Comparison of ENCODE assay signal across 15 mouse cellular contexts in the genomic region with DNA sequence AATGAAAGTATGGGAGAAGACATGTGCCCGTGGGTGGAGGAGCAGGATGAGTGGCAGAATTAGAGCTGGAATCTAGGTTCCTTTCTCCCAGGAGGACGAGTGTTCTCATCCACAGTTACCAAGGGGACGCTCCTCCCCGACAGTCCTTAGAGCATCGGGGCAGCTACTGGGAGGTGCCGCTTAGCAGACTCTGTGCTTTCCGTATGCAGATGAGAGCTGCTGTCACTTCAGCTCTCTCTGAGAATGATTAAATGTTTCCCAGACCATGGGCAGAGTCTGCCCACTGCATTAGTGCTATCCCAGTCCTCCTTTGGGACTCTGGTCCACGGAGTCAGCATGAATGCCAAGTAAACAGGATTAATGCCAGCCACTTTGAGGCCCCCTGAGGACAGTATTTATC.
A peak's percentile ranks its signal among the peaks of the same experiment; 100 is the strongest.
DNase-seq lines count a peak whose midpoint lies in the region; ATAC-seq lines count a peak whose summit lies in the region.
"Had no signal": no experiment of that assay in that cellular context is flagged by ENCODE, and none has a peak within 500 bp of the region (broad histone marks: within the 10 kb centered on the region; RNA-seq: fewer than 3 reads in every experiment).

No protein-coding gene starts in this region.

- ATAC-seq in midbrain, embryonic 15.5 days (replicated peaks), result no peak
- peak; percentile 59; the same call in 1 of the 2 replicates for ATAC-seq in hindbrain, embryonic 13.5 days (ENCODE audit: low FRiP score)
- peak; percentile 83; the same call in 1 of the 2 replicates for ATAC-seq in neural tube, embryonic 13.5 days (ENCODE audit: low read depth)

- H3K27me3 ChIP-seq in midbrain, embryonic 10.5 days (ENCODE audit: low read depth, poor library complexity, severe bottlenecking), result peaks cover 56% of the 10 kb centered on the region
- H3K27me3 ChIP-seq in midbrain, embryonic 15.5 days (replicated peaks), result peaks cover 12% of the 10 kb centered on the region; the same call in 1 of the 2 replicates
- 0 out of 2 replicates have a peak, but pooled peaks cover 12% of the 10 kb centered on the region for H3K27me3 ChIP-seq in hindbrain, embryonic 13.5 days
- H3K27me3 ChIP-seq in neural tube, embryonic 13.5 days, result peaks cover 16% of the 10 kb centered on the region; the same call in 1 of the 2 replicates
- H3K27me3 ChIP-seq: limb, embryonic 13.5 days; megakaryocyte, embryonic 14.5 days had no signal

- no peaks in the 10 kb centered on the region for H3K36me3 ChIP-seq in midbrain, embryonic 10.5 days
- H3K36me3 ChIP-seq in midbrain, embryonic 15.5 days (replicated peaks), result no peaks in the 10 kb centered on the region
- H3K36me3 ChIP-seq in hindbrain, embryonic 13.5 days, result no peaks in the 10 kb centered on the region
- no peaks in the 10 kb centered on the region for H3K36me3 ChIP-seq in neural tube, embryonic 13.5 days
- H3K36me3 ChIP-seq: limb, embryonic 13.5 days had no signal

- no peaks in the 10 kb centered on the region for H3K9me3 ChIP-seq in midbrain, embryonic 10.5 days (replicated peaks)
- H3K9me3 ChIP-seq in midbrain, embryonic 15.5 days, result no peaks in the 10 kb centered on the region
- H3K9me3 ChIP-seq in hindbrain, embryonic 13.5 days, result no peaks in the 10 kb centered on the region
- H3K9me3 ChIP-seq in neural tube, embryonic 13.5 days, result no peaks in the 10 kb centered on the region

- no peak overlapping the region for H3K9ac ChIP-seq in midbrain, embryonic 15.5 days
- H3K9ac ChIP-seq in hindbrain, embryonic 13.5 days, result no peak overlapping the region
- H3K9ac ChIP-seq in neural tube, embryonic 13.5 days, result no peak overlapping the region
- H3K9ac ChIP-seq: limb, embryonic 13.5 days had no signal

- 0 out of 2 replicates have a peak overlapping the region, but pooled peaks have one; percentile 6 for H3K27ac ChIP-seq in midbrain, embryonic 10.5 days (replicated peaks)
- no peak overlapping the region for H3K27ac ChIP-seq in midbrain, embryonic 15.5 days
- H3K27ac ChIP-seq in hindbrain, embryonic 13.5 days, result no peak overlapping the region
- H3K27ac ChIP-seq in neural tube, embryonic 13.5 days (replicated peaks), result no peak overlapping the region
- H3K27ac ChIP-seq: gastrocnemius, adult 2 months; limb, embryonic 13.5 days had no signal

- no peak overlapping the region for H3K4me2 ChIP-seq in midbrain, embryonic 15.5 days
- no peak overlapping the region for H3K4me2 ChIP-seq in hindbrain, embryonic 13.5 days
- no peak overlapping the region for H3K4me2 ChIP-seq in neural tube, embryonic 13.5 days
- H3K4me2 ChIP-seq: heart, embryonic 11.5 days; limb, embryonic 13.5 days had no signal

- H3K4me1 ChIP-seq in midbrain, embryonic 10.5 days, result peaks cover 10% of the 10 kb centered on the region
- H3K4me1 ChIP-seq in midbrain, embryonic 15.5 days, result 0 out of 2 replicates have a peak, but pooled peaks cover 6% of the 10 kb centered on the region
- H3K4me1 ChIP-seq in hindbrain, embryonic 13.5 days (replicated peaks), result peaks cover 24% of the 10 kb centered on the region
- H3K4me1 ChIP-seq in neural tube, embryonic 13.5 days (replicated peaks), result peaks cover 28% of the 10 kb centered on the region
- H3K4me1 ChIP-seq: megakaryocyte, embryonic 14.5 days had no signal

- no peak for DNase-seq in midbrain, embryonic 10.5 days (ENCODE audit: low spot score)
- peak; percentile 46 for DNase-seq in ZHBTc4 (ENCODE audit: low read depth, low spot score)
- DNase-seq in lung, postnatal 10 days, result no peak
- DNase-seq in adrenal gland, postnatal 4 days (ENCODE audit: low spot score in 2 of 2), result no peak
- DNase-seq: cerebellum, adult 18-20 months; gastrocnemius, adult 2 months; lung, adult 2 months; right cerebral cortex, postnatal 4 days; thymus, postnatal 25 days had no signal

- no peak overlapping the region for H3K4me3 ChIP-seq in midbrain, embryonic 10.5 days
- no peak overlapping the region for H3K4me3 ChIP-seq in midbrain, embryonic 15.5 days
- H3K4me3 ChIP-seq in hindbrain, embryonic 13.5 days, result no peak overlapping the region
- no peak overlapping the region for H3K4me3 ChIP-seq in neural tube, embryonic 13.5 days
- H3K4me3 ChIP-seq: gastrocnemius, adult 2 months; limb, embryonic 13.5 days; megakaryocyte, embryonic 14.5 days had no signal

- WGBS in midbrain, embryonic 10.5 days, result 21% methylated on average over 8 of the region's 8 CpGs
- WGBS in midbrain, embryonic 15.5 days, result 19% methylated on average over 8 of the region's 8 CpGs
- WGBS in hindbrain, embryonic 13.5 days, result 8% methylated on average over 8 of the region's 8 CpGs
- 20% methylated on average over 8 of the region's 8 CpGs for WGBS in neural tube, embryonic 13.5 days
